Mouse (Mus musculus): ENCODE results near the gene Haghl. TPM values are rescaled to one million over a fixed set of nuclear protein-coding genes. Genes with fewer than 3 reads are reported as not detected.

Haghl gene
- total RNA-seq, 1 experiment from 2014 or later: 21.5 TPM

DNA sequence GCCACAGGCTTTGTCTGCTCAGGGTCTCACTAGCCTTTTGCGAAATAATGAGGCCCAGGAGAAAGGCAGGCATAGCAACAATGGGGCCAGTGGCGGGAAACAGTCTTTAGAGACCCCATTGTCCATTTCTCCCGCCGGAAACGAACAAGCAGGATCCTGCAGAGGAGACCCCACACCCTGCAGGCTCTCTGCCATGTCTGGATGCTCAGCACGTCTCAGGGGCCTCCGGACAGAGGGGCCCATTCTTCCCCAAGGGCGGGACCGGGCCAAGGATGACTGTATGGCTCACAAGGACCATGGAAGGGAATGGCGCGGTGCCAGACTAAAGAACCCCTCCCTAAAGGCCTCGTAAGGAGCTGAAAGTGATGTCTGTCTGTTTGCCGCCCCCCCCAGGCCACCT, 8.7 kb upstream of the Haghl start:
- ATAC-seq (ENCODE audit: extremely low read depth, insufficient number of reproducible peaks, low FRiP score, poor library complexity, severe bottlenecking): no peak

DNA sequence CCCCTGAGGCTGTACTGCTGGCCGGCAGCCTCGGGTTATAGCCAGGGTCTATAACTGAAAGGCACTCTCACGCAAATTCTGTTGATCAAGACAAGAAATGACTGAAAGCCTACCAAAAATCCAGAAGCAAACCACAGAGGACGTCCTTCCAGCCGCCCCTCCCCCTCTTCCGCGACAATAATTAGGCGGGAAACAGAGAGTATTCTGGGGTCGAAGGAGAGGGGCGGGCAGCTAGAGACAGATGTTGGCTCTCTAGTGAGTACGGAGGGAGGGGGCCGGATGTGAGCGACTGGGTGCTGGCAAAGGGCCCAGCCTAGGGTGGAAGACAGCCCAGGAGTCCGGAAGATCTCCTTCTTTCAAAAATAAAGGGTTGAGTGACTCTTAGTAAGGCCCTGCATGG, 7.1 kb upstream of the Haghl start, which contains the start of gene Fam173a:
Gene Fam173a (minus strand): TSS at position 287 of the 400 bp plus-strand sequence.
- ATAC-seq (ENCODE audit: extremely low read depth, insufficient number of reproducible peaks, low FRiP score, poor library complexity, severe bottlenecking): peak; percentile 33; the same call in 1 of the 2 replicates

DNA sequence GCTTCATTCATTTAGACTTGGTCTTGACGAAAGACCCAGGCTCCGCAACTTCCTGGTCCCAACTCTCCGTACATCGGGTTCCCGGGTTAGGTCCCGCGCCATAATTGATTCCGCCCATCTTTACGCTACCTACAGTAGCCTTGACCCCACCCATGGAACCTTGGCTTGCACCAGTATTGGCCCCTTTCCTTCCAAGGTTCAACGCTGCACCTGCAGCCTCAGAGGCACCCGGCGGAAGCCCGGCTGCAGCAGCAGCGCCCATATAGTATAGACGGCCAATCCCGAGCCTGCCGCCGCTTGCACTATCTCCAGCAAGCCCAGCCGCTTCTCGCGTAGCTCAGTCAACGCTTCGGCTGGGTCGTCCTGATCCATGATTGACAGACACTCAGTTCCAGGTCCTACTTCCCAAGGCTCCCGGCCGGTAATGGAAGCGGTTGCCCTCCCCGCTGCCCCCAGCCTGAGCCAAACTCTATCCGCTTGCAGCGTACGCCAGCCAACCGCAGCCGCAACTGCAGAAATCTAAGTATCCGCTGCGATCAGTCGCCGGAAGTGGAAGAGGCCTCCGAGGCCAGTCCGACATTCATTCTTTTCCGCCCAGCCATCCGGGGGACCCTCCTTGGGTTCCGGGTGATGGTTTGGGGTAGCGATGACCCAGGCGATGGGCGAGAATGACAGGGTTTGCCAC, 6.5 kb upstream of the Haghl start:
- peak; percentile 65 for ATAC-seq (ENCODE audit: extremely low read depth, insufficient number of reproducible peaks, low FRiP score, poor library complexity, severe bottlenecking)

DNA sequence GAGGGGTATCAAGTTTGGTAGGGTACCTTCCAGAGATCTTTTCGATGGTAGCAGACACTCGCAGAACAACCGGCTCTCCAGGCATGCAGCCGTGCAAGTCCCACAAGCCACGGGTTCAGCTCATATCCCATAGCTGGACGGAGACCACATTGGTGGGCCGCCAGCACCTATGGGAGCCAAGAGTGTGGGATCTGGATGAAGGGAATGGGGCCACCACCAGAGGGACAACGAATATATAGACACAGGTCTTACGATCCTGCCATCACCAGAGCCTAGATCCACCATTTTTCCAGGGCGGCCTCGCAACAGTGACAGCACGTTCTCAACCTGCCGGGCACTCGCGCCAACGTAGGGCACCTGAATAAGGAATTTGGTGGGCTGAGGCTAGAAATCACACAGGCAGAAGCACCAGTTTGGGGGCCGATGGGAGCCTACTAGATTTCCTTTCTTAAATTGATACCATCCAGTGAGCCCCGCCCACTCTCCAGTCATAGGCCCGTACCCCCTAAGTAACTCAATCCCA, 5.9 kb upstream of the Haghl start:
- no peak for ATAC-seq (ENCODE audit: extremely low read depth, insufficient number of reproducible peaks, low FRiP score, poor library complexity, severe bottlenecking)

DNA sequence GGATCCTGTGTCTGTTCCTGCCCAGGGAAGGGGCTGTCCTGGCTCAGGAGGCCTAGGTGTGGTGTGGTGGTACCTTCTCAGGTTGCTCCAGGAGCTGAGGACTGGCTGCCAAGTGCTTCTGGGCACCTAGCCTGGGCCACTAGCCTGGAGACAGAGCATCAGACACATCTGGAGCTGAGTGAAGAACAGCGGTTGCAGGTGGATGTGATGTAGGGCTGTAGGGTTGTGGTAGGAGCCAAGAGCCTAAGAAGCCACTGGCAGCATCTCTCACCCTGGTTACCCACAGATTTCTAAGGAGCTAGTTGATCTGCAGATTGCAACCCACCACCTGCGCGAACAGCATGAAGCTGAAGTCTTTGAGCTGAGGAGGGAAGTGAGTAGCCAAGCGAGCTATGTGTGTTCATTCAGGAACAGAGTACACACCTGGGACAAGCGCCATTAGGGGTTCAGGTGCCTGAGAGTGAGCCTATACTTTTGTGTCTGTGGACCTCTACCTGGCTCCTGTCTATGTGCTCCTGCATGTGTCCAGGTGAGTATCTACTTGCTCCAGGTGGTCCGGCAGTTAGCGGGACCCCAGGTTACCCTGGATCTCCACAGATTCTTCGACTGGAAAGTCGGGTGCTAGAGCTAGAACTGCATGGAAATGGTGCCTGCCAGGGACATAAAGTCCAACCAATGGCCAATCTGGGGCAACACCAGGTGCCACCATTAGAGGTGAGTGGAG, 1.5 kb upstream of the Haghl start:
- ATAC-seq (ENCODE audit: extremely low read depth, insufficient number of reproducible peaks, low FRiP score, poor library complexity, severe bottlenecking): no peak

DNA sequence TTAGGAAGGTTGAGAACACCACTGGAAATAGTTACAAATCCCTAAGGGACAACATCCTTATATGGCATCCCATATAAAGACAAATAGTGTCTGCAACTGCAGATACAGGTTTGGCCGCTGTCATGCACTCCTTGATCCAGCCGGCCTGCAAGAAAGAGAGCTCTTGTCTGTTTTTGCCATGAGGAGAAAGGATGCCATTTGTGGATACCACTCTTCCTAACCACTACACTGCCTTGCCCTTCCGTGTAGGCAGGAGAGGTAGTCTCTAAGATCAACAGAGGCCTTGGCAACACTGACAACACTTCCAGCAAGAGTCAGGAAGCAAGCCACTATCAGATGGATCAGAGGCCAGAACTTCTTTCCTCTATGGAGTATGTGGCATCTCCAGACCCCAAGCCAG, 807 bp upstream of the Haghl start, which contains the start of gene Ccdc78:
Gene Ccdc78 (plus strand): TSS at position 301 of the 400 bp plus-strand sequence.
- no peak for ATAC-seq (ENCODE audit: extremely low read depth, insufficient number of reproducible peaks, low FRiP score, poor library complexity, severe bottlenecking)

DNA sequence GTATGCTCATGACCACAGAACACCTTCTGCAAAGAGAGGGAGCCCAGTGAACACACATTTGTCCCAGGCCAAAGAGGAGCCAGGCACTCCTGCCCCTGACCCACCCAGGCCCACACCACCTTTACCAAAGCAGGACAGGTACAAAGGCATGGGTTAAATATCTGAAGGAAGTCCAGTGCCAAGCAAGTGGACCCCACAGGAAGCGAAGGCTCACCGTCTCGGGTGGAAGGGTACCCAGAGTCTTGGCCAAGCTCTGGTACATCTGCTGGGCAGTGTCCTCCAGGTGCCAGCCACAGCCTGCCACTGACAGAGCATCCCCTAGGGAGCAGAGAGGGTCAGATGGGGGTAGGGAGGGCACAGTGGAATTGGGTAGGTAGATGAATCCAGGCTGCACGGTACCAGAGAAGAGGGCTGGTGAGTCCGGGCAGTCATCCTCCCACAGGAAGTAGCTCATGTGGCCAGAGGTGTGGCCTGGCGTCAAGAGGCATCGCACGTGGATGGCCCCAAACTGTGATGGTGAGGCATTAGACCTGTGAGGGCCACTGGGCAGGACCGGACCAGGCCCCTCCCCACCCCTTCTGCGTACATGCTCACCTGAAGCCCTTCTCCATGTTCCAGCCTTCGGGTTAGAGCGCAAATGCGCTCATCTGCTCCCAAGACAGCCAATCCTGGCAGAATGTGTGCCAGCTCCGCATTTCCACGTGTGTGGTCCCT, 1.5 kb downstream of the Haghl start:
- no peak for ATAC-seq (ENCODE audit: extremely low read depth, insufficient number of reproducible peaks, low FRiP score, poor library complexity, severe bottlenecking)

- ATAC-seq (ENCODE audit: extremely low read depth, insufficient number of reproducible peaks, low FRiP score, poor library complexity, severe bottlenecking): no peak
These were observed 2.4 kb downstream of the Haghl start for GRCm38 (mm10) chr17:25783086-25783485.

- no peak for ATAC-seq (ENCODE audit: extremely low read depth, insufficient number of reproducible peaks, low FRiP score, poor library complexity, severe bottlenecking)
These were observed 4.1 kb downstream of the Haghl start for GRCm38 (mm10) chr17:25781339-25781738.

GRCm38 (mm10) chr17:25777948-25778347, 7.5 kb downstream of the Haghl start:
- no peak for ATAC-seq (ENCODE audit: extremely low read depth, insufficient number of reproducible peaks, low FRiP score, poor library complexity, severe bottlenecking)

DNA sequence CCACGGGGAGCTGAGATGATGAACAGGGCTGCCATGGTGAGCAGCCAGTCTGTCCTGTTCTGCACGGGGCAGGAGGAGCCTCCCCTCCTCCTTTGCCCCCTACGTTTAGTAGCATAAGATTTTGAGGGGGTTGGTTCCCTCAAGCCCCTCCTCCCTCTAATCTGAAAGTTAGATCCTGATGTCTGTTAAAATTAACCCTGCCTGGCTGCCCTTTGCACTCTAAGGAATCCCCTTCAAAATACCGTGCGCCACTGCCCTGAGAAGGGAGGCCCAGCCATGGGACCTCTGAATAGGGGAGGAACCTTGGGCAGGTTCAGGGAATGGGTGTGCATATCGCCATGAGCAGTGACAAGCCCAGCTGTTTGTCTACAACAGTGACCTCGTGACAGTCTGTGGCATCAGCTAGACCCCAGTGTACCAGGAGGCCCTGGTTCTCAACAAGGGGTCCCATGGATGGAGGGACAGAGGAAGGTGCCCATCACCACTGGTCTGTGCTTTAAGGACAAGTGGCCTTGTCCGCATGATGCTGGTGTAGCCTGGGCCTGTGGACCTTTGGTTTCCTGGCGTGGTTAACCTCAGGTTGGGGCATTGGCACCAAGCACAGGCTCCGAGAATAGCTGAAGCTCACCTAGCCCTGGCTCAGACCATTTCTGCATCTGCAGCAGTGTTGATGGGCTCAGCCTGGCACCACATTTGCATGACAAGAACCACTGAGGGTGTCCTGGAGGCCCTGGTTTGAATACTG, 10.0 kb downstream of the Haghl start:
- ATAC-seq (ENCODE audit: extremely low read depth, insufficient number of reproducible peaks, low FRiP score, poor library complexity, severe bottlenecking): no peak

GRCm38 (mm10) chr17:25773549-25774120, 11.8 kb downstream of the Haghl start, which contains the start of gene Narfl:
Gene Narfl (plus strand): TSS chr17:25773776.
- peak; percentile 97 for ATAC-seq (ENCODE audit: extremely low read depth, insufficient number of reproducible peaks, low FRiP score, poor library complexity, severe bottlenecking)

DNA sequence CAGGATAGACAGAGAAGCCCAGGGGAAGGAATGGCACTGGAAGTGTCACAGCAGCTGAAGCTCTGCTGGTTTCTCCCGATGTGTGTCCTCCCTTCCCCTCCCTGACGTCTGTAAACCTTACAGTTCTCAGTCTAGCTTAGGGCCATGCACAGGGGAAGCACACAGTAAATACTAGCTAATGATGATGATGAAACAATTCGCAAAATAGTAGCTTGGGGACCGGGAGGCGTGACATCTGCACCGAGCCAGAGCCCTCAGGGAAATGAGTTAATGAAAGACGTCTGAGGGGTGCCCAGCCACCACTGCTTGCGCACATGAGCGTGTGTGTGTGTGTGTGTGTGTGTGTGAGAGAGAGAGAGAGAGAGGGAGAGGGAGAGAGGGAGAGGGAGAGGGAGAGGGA, 16.1 kb downstream of the Haghl start:
- no peak for ATAC-seq (ENCODE audit: extremely low read depth, insufficient number of reproducible peaks, low FRiP score, poor library complexity, severe bottlenecking)

DNA sequence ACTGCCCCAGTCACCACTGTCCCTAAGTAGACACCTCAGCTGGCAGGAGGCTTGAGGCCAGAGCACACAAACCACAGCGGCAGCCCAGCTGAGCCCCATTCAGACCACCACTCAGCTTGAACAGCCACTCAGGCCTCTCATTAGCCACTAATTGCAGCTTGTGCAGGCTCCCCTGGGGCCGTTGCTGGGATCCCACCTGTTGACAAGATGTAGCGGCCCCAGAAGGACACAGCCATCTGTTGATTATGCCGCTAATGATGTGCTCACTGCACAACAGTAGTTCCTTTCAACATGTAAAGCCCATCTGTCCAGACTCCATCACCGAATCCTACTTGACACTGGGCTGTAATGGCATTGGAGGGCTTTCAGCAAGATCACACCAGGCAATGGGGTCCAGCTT, 19.6 kb downstream of the Haghl start:
- ATAC-seq (ENCODE audit: extremely low read depth, insufficient number of reproducible peaks, low FRiP score, poor library complexity, severe bottlenecking): no peak

GRCm38 (mm10) chr17:25762591-25762990, 22.9 kb downstream of the Haghl start:
- ATAC-seq (ENCODE audit: extremely low read depth, insufficient number of reproducible peaks, low FRiP score, poor library complexity, severe bottlenecking): no peak

- no peak for ATAC-seq (ENCODE audit: extremely low read depth, insufficient number of reproducible peaks, low FRiP score, poor library complexity, severe bottlenecking)
These were observed 23.9 kb downstream of the Haghl start for GRCm38 (mm10) chr17:25761561-25761970.

DNA sequence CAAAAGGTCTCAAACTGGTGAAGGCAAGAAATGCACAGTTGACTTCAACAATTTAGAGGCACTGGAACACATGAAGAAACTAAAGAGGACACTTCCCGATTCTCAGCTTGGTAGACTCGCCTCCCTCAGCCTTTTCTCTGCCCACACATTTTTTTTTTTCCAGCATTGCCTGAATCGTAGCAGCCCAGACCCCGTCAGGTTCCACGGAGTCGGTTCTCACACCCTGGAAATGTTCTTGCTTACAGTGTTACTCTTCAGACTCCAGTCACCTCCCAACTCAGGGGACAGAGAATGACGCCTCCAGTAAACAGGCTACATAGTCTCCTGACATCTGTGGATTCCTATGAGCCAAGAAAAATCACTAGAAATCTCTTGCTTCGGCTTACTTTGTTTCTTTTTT, 25.3 kb downstream of the Haghl start:
- no peak for ATAC-seq (ENCODE audit: extremely low read depth, insufficient number of reproducible peaks, low FRiP score, poor library complexity, severe bottlenecking)

GRCm38 (mm10) chr17:25757691-25758090, 27.8 kb downstream of the Haghl start:
- ATAC-seq (ENCODE audit: extremely low read depth, insufficient number of reproducible peaks, low FRiP score, poor library complexity, severe bottlenecking): no peak

All from neutrophil, adult 5-6 weeks (primary cell).